Mouse (Mus musculus): Measurements from ENCODE around the gene Ifngr1. TPM values are rescaled to one million over a fixed set of nuclear protein-coding genes. Genes with fewer than 3 reads are reported as not detected.

Ifngr1 gene
- 24.6 and 48.5 TPM in 2 replicates for polyA plus RNA-seq (2015; fragmentation: Nextera tagmentation; extraction: Ambion mirVana)

GRCm38 (mm10) chr10:19591641-19592441, at the start of gene Ifngr1:
Ifngr1 (plus strand) TSS chr10:19591949.
- H3K9ac ChIP-seq (replicated peaks): peak within 1 kb of the TSS; percentile 65
- H3K27ac ChIP-seq (replicated peaks): peak within 1 kb of the TSS; percentile 69
- ATAC-seq (ENCODE audit: low FRiP score): peak; percentile 100
- peaks cover 19% of the 10 kb centered on the region for H3K4me1 ChIP-seq
- no peaks in the 10 kb centered on the region for H3K9me3 ChIP-seq (replicated peaks)
- under 1% methylated on average over 52 of the region's 52 CpGs for WGBS
- H3K4me3 ChIP-seq (replicated peaks): peak within 1 kb of the TSS; percentile 56
- H3K36me3 ChIP-seq: no peaks in the 10 kb centered on the region
- no peaks in the 10 kb centered on the region for H3K27me3 ChIP-seq (replicated peaks)
- peak within 1 kb of the TSS; percentile 74 for H3K4me2 ChIP-seq

- no peaks in the 10 kb centered on the region for H3K27me3 ChIP-seq (replicated peaks)
- no peaks in the 10 kb centered on the region for H3K9me3 ChIP-seq (replicated peaks)
- no peak overlapping the region for H3K4me3 ChIP-seq (replicated peaks)
- no peaks in the 10 kb centered on the region for H3K4me1 ChIP-seq
- H3K4me2 ChIP-seq: no peak overlapping the region
- no peaks in the 10 kb centered on the region for H3K36me3 ChIP-seq
- 95% methylated on average over 1 of the region's 1 CpGs for WGBS
- H3K27ac ChIP-seq (replicated peaks): no peak overlapping the region
- H3K9ac ChIP-seq (replicated peaks): no peak overlapping the region
- no peak for ATAC-seq (ENCODE audit: low FRiP score)
These were observed 44.9 kb upstream of the Ifngr1 start for GRCm38 (mm10) chr10:19546825-19547224.

GRCm38 (mm10) chr10:19548016-19548415, 43.7 kb upstream of the Ifngr1 start:
- whole genome bisulfite sequencing: 86% methylated on average over 1 of the region's 1 CpGs
- H3K9ac ChIP-seq (replicated peaks): no peak overlapping the region
- H3K9me3 ChIP-seq (replicated peaks): no peaks in the 10 kb centered on the region
- no peaks in the 10 kb centered on the region for H3K4me1 ChIP-seq
- no peaks in the 10 kb centered on the region for H3K27me3 ChIP-seq (replicated peaks)
- no peak overlapping the region for H3K4me2 ChIP-seq
- H3K27ac ChIP-seq (replicated peaks): no peak overlapping the region
- no peak for ATAC-seq (ENCODE audit: low FRiP score)
- H3K36me3 ChIP-seq: no peaks in the 10 kb centered on the region
- no peak overlapping the region for H3K4me3 ChIP-seq (replicated peaks)

- Histone ChIP-seq H3K4me1 (no peaks in the 10 kb centered on the region), H3K9ac (replicated peaks) (no peak overlapping the region), H3K4me3 (replicated peaks) (no peak overlapping the region), H3K36me3 (no peaks in the 10 kb centered on the region), H3K27ac (replicated peaks) (no peak overlapping the region), H3K27me3 (replicated peaks) (no peaks in the 10 kb centered on the region), H3K9me3 (replicated peaks) (no peaks in the 10 kb centered on the region), H3K4me2 (no peak overlapping the region)
- no peak for ATAC-seq (ENCODE audit: low FRiP score)
- 91% methylated on average over 2 of the region's 2 CpGs for WGBS
These were observed 43.3 kb upstream of the Ifngr1 start for GRCm38 (mm10) chr10:19548491-19548890.

- Histone ChIP-seq H3K4me3 (replicated peaks) (no peak overlapping the region), H3K27me3 (replicated peaks) (no peaks in the 10 kb centered on the region), H3K4me1 (no peaks in the 10 kb centered on the region), H3K27ac (replicated peaks) (no peak overlapping the region), H3K36me3 (no peaks in the 10 kb centered on the region), H3K4me2 (no peak overlapping the region), H3K9me3 (replicated peaks) (no peaks in the 10 kb centered on the region), H3K9ac (replicated peaks) (no peak overlapping the region)
- 89% methylated on average over 3 of the region's 3 CpGs for WGBS
- no peak for ATAC-seq (ENCODE audit: low FRiP score)
These were observed 40.2 kb upstream of the Ifngr1 start for GRCm38 (mm10) chr10:19551585-19551984.

- 82% methylated on average over 2 of the region's 2 CpGs for WGBS
- H3K27ac ChIP-seq (replicated peaks): no peak overlapping the region
- no peak overlapping the region for H3K9ac ChIP-seq (replicated peaks)
- ATAC-seq (ENCODE audit: low FRiP score): no peak
- H3K27me3 ChIP-seq (replicated peaks): no peaks in the 10 kb centered on the region
- no peaks in the 10 kb centered on the region for H3K9me3 ChIP-seq (replicated peaks)
- H3K4me1 ChIP-seq: no peaks in the 10 kb centered on the region
- H3K4me3 ChIP-seq (replicated peaks): no peak overlapping the region
- no peaks in the 10 kb centered on the region for H3K36me3 ChIP-seq
- no peak overlapping the region for H3K4me2 ChIP-seq
These were observed 37.9 kb upstream of the Ifngr1 start for GRCm38 (mm10) chr10:19553857-19554256.

GRCm38 (mm10) chr10:19557696-19558095, 34.1 kb upstream of the Ifngr1 start:
- Histone ChIP-seq H3K4me3 (replicated peaks) (no peak overlapping the region), H3K27ac (replicated peaks) (no peak overlapping the region), H3K9me3 (replicated peaks) (no peaks in the 10 kb centered on the region), H3K9ac (replicated peaks) (no peak overlapping the region), H3K36me3 (no peaks in the 10 kb centered on the region), H3K4me2 (no peak overlapping the region), H3K4me1 (no peaks in the 10 kb centered on the region), H3K27me3 (replicated peaks) (no peaks in the 10 kb centered on the region)
- ATAC-seq (ENCODE audit: low FRiP score): no peak
- 87% methylated on average over 4 of the region's 4 CpGs for WGBS

- Histone ChIP-seq H3K27ac (replicated peaks) (no peak overlapping the region), H3K9ac (replicated peaks) (no peak overlapping the region), H3K36me3 (no peaks in the 10 kb centered on the region), H3K9me3 (replicated peaks) (no peaks in the 10 kb centered on the region), H3K4me3 (replicated peaks) (no peak overlapping the region), H3K4me1 (no peaks in the 10 kb centered on the region), H3K4me2 (no peak overlapping the region), H3K27me3 (replicated peaks) (no peaks in the 10 kb centered on the region)
- ATAC-seq (ENCODE audit: low FRiP score): no peak
- WGBS: 72% methylated on average over 8 of the region's 8 CpGs
These were observed 32.1 kb upstream of the Ifngr1 start for GRCm38 (mm10) chr10:19559565-19560165.

- H3K4me2 ChIP-seq: no peak overlapping the region
- no peak for ATAC-seq (ENCODE audit: low FRiP score)
- H3K36me3 ChIP-seq: no peaks in the 10 kb centered on the region
- no peaks in the 10 kb centered on the region for H3K27me3 ChIP-seq (replicated peaks)
- H3K4me3 ChIP-seq (replicated peaks): no peak overlapping the region
- WGBS: 98% methylated on average over 3 of the region's 3 CpGs
- no peaks in the 10 kb centered on the region for H3K9me3 ChIP-seq (replicated peaks)
- H3K4me1 ChIP-seq: no peaks in the 10 kb centered on the region
- no peak overlapping the region for H3K9ac ChIP-seq (replicated peaks)
- no peak overlapping the region for H3K27ac ChIP-seq (replicated peaks)
These were observed 29.2 kb upstream of the Ifngr1 start for GRCm38 (mm10) chr10:19562598-19562997.

GRCm38 (mm10) chr10:19563443-19563861, 28.3 kb upstream of the Ifngr1 start:
- Histone ChIP-seq H3K9ac (replicated peaks) (no peak overlapping the region), H3K9me3 (replicated peaks) (no peaks in the 10 kb centered on the region), H3K4me2 (no peak overlapping the region), H3K36me3 (no peaks in the 10 kb centered on the region), H3K4me1 (no peaks in the 10 kb centered on the region), H3K27ac (replicated peaks) (no peak overlapping the region), H3K27me3 (replicated peaks) (no peaks in the 10 kb centered on the region), H3K4me3 (replicated peaks) (no peak overlapping the region)
- 76% methylated on average over 1 of the region's 1 CpGs for WGBS
- no peak for ATAC-seq (ENCODE audit: low FRiP score)

GRCm38 (mm10) chr10:19567481-19567880, 24.3 kb upstream of the Ifngr1 start:
- no peak overlapping the region for H3K9ac ChIP-seq (replicated peaks)
- H3K4me1 ChIP-seq: no peaks in the 10 kb centered on the region
- H3K4me3 ChIP-seq (replicated peaks): no peak overlapping the region
- no peaks in the 10 kb centered on the region for H3K27me3 ChIP-seq (replicated peaks)
- H3K27ac ChIP-seq (replicated peaks): no peak overlapping the region
- no peaks in the 10 kb centered on the region for H3K36me3 ChIP-seq
- WGBS: 96% methylated on average over 4 of the region's 4 CpGs
- H3K4me2 ChIP-seq: no peak overlapping the region
- no peak for ATAC-seq (ENCODE audit: low FRiP score)
- H3K9me3 ChIP-seq (replicated peaks): no peaks in the 10 kb centered on the region

- no peak overlapping the region for H3K4me3 ChIP-seq (replicated peaks)
- no peak overlapping the region for H3K9ac ChIP-seq (replicated peaks)
- H3K4me1 ChIP-seq: no peaks in the 10 kb centered on the region
- WGBS: 86% methylated on average over 4 of the region's 4 CpGs
- no peak for ATAC-seq (ENCODE audit: low FRiP score)
- no peaks in the 10 kb centered on the region for H3K27me3 ChIP-seq (replicated peaks)
- H3K36me3 ChIP-seq: no peaks in the 10 kb centered on the region
- H3K27ac ChIP-seq (replicated peaks): no peak overlapping the region
- H3K4me2 ChIP-seq: no peak overlapping the region
- no peaks in the 10 kb centered on the region for H3K9me3 ChIP-seq (replicated peaks)
These were observed 21.5 kb upstream of the Ifngr1 start for GRCm38 (mm10) chr10:19570288-19570687.

Data from neural tube, embryonic 15.5 days (tissue).